Mouse (Mus musculus) brain, adult 2 months (tissue): ENCODE measurements around the gene Vmn1r5.
"Not testable (repeated sequence)": the region's sequence is repeated elsewhere in the genome, so short reads cannot be mapped to it uniquely, and the experiment has no call there.

Source experiments
- DNase-seq: peaks from one replicate; pipeline ENCODE4 v3.0.0; 2011; ENCODE audit warnings: low read depth, low spot score

Gene Vmn1r5

DNA sequence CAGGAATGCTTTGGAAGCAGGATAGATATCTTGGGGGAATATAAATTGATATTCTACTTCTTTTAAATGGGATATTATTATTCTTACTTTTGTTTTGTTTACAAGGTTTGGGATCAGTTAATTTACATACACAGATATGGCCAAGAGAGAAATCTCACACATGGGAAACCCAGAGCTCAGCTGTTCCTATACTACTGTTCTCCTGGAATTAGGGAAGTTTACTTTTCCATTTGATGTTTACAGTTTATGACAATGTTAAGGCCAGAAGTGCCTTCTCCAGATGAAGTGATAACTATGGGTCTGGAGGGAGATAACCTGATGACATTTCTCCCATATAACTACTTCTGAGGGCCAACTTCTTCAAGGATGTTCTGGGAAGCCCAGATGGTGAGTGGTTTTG lies at the start of gene Vmn1r5:
Gene Vmn1r5 (plus strand): TSS at position 301 of the 400 bp plus-strand sequence.
- DNase-seq, result no peak

DNA sequence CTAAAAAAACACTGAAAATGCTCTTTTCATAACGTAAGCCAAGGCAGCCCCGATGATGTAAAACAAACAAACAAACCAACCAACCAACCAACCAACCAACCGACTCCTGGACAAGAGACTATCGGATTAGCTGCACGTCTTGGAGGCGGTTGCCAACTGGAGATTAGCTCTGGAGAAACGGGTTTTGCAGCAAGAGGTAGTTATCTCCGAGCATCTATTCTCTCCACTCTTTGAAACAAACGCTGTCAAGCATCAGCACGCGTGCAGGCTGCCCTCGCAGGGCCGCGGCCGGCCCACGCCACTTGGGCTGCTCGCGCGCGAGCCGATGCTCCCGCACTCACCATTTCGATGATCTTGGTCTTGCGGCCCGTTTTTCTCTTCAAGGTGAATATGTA lies 46.7 kb upstream of the Vmn1r5 start:
- peak; percentile 67 for DNase-seq

DNA sequence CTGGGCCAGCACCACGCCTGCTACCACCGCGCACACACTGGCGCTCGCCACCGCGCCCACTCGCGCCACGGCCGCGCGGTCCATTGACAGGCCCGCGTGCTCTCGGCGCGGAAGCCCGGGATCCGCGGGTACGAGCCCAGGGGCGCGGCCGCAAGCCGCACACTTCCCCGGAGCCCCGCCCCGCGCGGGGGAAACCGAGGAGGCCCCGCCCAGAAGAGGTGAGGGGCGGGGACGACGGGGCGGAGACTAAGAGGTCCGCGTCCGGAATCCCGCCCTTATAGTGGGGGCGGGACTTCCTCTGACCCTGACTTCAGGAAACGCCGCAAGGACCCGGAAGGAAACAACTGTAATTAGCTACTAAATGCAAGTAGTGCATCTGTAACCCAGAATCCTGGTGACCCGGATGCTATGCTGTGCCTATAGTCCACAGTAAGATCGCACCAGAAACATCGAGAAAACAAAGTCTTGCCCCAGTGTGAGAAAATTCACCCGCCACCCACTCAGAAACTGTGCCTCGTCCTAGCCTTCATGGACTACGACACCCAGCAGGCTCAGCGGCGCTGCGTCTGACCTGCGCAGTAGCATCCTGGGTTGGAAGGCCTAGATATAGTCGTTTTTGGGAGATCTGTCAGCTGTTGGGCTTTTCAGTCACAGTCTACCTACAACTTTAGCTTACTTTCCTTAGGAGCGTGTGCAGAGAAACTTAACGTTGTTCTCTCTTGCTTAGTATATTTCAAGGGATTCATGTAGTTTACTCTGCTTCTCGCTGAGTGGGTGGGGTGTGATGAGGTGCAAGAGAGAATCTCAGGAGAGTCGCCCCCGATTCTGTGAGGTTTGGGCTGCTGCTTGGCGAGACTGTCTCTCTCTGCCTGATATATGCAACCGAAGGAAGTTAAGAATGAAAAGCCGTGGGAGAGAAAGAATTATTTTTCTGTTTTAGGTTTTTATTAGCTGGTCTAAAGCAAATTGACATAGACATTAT lies 46.1 kb upstream of the Vmn1r5 start, which contains the start of the genes Nt5c3 and Vmn1r4:
Gene Nt5c3 (minus strand): TSS at position 207 of the 982 bp plus-strand sequence.
Gene Vmn1r4 (plus strand): TSS at position 290 of the 982 bp plus-strand sequence.
- peak; percentile 98 for DNase-seq

DNA sequence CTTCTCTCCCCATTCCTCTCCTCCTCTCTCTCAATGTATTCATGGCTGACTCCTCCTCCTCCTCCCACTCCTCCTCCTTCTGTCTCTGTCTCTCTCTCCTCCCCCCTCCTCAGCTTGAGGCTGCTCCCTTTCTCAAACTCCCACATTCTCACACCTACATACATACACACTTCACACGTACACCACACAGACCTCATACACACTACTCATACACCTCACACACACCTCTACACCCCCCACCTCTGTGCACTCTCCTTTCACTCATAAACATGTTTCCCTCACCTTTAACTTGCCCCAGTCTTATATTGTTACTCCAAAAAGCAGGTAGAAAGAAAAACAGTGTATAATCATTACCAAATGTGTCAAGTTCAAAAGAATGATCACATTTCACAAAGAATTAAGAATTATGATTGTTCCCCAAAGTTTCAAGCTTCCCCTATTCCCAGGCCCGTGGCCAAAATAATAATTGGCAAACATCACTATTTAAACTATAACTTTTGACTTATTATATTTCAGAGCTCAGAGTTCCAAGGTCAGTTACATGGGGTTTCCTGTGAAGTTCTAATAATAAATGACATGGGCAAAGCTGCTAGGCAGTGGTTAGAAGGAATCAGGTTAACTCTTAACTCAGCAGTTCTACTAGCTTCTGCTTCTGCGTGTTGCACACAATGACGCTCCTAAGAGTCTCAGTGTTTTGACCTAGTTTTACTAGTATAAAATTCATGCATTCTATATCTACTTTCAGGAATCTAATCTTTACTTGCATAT lies 38.2 kb upstream of the Vmn1r5 start:
- no peak for DNase-seq

DNA sequence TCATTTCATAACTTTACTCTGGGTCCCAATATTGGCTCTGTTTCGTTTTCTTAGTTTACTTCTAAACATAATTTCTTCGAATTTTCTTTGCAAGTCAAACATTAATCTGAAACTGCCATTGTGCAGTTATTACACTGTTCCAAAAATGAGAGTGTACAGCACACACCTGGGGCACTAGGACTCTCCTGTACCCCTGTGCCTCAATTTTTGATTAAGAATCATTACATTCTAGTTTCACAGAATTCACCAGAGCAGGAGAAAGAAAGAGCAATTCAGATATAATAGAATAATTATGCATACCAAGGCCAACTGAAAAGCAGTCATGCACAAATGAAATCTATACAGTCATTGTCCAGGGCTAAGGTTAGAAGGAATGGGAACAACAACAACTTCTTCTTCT lies 37.6 kb upstream of the Vmn1r5 start:
- no peak for DNase-seq

DNA sequence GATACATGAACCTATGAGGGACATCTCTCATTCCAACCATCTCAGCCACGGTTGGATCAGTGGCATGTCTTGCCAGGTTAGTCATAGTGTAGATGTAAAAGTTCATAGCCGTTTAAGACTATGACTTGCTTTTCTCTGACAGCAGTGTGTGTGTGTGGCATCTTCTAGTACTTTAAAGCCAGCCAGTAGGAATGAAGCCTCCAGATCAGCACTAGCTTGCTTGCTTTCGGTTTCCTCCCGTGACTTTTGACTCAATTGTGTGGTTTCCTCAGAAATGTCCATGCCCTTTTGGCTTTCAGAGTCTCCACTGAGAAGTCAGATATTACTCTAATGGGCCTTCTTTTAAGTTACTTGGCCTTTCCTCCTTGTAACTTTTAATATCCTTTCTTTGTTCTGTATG lies 35.7 kb upstream of the Vmn1r5 start:
- no peak for DNase-seq

DNA sequence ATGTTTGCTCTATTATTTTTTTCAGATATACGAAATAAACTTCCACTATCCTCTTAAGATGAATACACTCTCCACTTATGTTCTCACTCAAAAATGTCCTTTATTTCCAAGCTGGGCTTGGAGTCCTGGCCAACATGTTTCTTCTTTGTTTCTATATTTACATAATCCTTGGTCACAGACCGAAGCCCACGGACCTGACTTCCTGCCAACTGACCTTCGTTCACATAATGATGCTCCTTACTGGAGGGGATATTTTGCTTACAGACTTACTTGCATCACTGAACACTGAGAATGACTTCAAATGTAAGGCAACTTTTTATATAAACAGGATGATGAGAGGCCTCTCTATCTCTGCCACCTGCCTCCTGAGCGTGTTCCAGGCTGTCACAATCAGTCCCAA lies 13.6 kb upstream of the Vmn1r5 start:
- DNase-seq, result no peak

DNA sequence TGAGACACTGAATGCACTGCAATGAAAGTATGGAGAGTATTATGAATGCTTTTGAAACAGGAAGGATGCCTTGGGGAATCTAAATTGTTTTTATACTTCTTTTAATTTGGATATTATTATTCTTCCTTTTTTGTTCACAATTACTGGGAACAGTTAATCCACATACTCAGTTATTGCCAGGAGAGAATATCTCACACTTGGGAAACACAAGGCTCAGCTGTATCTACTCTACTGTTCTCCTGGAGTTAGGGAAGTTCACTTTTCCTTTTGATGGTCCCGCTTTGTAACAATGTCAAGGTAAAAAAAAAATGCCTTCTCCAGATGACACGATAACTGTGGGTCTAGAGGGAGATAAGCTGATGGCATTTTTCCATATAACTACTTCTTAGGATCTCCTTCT lies 26.9 kb downstream of the Vmn1r5 start, which contains the start of gene Vmn1r6:
Gene Vmn1r6 (plus strand): TSS at position 301 of the 400 bp plus-strand sequence.
- DNase-seq, result no peak

DNA sequence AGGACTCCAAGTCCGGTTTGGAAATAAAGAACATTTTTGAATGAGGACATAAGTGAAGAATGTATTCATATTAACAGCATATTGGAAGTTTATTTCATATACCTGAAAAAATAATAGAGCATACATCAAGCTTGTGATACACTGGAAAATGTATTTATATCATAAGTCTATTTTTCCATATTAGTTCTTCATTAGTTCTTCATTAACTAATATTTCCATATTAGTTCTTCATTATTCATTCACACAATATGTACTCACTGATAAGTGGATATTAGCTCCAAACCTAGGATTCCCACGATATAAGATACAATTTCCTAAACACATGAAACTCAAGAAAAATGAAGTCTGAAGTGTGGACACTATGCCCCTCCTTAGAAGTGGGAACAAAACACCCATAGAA lies 55.2 kb downstream of the Vmn1r5 start, which contains the start of gene Vmn1r7:
Gene Vmn1r7 (minus strand): TSS at position 101 of the 400 bp plus-strand sequence.
- not testable (repeated sequence) for DNase-seq

DNA sequence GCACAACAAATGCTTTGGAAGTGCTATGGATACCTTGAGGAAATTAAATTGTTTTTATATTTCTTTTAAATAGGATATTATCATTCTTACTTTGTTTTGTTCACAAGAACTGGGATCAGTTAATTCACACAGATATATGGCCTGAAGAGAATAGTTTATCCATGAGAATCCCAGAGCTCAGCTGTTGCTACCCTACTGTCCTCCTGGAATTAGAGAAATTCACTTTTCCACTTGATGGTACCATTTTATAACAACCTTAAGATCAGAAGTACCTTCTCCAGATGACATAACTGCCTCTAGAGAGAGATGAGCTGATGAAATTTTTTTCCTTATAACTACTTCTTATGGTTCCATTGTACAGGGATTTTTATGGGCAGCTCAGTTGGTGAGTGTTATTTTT lies 61.9 kb downstream of the Vmn1r5 start, which contains the start of gene Vmn1r8:
Gene Vmn1r8 (plus strand): TSS at position 301 of the 400 bp plus-strand sequence.
- no peak for DNase-seq

DNA sequence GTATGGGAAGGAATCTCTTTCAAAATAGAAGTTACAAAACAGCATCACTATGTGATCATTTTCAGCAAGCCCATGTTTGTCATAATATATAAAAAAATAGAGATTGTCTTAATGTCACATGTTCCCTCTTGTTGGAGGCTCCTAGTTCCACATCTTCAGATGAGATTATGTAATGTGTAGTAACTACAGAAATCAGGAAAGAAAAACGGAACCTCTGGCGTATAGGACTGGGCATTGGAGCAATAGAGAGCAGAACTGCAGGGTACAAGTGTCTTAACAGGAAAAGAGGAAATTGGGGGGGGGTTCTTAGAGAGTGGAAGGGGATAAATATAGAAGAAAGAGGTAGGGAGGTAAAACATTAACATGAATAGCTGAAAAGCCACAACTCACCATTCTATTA lies 64.6 kb downstream of the Vmn1r5 start:
- no peak for DNase-seq
